Mouse (Mus musculus): ENCODE results near the gene Gm11492.

Gm11492 gene

DNA sequence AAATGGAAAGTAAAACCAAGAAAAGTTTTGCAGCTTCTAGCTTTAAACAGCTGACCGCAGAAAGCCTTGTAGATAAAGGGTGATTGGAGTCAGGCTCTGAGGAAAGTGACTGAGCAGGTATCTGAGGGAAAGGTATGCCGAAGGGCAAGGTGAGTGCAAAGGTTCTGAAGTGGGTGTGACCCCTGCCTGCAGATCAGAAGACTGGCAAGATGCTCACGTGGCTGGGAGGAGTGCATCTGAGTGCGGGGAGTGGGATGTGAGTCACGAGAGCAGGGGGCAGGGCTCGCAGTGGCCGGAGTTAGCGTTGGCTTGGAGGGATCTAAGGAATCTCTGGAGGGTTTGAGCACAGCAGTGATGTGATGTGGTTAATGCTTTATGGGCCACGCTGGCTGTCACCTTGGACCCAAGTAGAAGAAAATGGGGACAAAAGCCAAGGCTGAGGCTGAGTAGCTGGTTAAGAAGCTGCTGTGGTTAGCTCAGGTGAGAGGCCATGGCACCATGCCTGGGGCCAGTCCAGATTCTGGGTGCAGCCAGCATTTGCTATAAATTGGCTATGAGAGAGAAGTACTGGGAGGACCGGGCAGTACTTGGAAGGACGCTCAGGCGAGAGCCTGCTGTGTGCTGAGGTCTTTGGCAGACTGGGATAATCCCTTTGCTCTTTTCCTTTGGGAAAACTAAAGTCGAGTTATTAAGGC is 33.1 kb downstream of the Gm11492 start:
- in situ Hi-C loops (cut with MseI, MboI), result no loop called here

DNA sequence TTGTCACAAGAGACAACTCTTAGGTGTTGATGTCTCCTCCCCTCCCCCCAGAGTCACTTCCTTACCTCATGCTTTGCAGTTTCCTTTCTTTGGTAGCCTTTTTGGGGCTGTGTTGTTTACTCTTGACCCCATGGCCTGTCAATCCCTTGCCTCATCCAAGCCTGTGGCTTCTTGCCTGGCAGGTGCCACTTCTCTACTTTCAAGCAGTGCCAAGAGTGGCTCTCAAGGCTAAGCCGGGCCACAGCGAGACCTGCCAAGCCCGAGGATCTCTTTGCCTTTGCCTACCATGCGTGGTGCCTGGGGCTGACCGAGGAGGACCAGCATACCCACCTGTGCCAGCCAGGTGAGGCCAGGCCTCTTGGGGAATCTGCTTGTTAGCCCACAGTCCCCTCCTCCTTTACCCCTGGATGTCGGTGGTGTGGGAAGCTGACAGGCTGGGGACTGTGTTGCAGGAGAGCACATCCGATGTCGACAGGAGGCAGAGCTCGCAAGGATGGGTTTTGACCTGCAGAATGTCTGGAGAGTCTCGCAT is 33.9 kb downstream of the Gm11492 start:
- in situ Hi-C loops (cut with MseI, MboI), result no loop called here

DNA sequence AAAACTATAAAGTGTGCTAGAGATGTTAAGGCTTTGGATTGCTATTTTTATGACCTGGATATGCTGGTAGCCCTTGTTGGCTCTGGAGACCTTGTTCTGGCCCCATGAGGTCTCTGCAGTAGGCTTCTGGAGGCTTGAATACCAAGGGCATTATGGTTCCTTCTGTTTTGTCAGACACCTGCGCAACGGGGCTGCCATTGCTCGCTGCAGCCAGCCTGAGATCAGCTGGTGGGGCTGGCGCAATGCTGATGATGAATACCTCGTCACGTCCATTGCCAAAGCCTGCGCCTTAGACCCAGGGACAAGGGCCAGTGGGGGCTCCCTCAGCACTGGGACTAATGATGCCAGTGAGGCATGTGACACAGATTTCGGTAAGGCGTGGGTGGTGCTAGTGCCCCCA is 35.8 kb downstream of the Gm11492 start:
- in situ Hi-C loops (cut with MseI, MboI), result no loop called here

DNA sequence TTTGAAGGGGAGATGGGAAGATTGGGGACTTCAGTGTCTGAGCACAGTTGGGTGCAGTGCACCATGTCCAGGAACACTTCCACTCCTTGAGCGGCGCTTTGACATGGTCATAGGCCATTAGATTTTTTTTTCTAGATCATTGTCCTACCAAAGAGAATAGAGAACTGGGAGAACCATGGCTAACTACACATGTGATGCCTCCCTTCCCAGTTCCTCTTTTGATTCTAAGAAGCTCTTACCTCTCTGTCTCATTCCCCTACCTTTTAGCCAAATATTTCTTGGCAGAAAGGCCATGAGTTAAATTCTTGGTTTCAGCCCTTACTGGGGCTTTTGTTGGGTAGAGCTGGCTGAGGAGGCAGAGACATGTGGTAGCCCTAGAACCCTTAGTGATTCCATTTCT is 37.1 kb downstream of the Gm11492 start:
- in situ Hi-C loops (cut with MseI, MboI), result no loop called here

DNA sequence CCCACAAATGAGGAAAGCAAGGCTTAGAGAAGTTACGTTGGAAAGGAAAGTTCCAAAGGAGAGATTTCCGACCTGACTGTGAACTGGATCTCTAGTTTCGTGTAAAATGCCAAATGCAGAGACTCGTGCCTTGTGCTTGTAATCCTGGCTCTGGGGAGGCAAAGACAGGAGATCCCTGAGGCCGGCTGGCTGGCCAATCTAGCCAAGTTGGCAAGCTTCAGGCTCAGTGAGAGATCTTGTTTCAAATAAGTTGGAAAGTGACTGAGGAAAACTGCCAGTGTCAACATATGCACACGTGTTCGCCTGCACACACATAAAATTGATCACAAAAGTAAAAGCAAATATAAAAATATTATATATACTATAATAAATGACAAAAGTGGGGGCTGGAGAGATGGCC is 42.8 kb downstream of the Gm11492 start:
- in situ Hi-C loops (cut with MseI, MboI), result no loop called here

DNA sequence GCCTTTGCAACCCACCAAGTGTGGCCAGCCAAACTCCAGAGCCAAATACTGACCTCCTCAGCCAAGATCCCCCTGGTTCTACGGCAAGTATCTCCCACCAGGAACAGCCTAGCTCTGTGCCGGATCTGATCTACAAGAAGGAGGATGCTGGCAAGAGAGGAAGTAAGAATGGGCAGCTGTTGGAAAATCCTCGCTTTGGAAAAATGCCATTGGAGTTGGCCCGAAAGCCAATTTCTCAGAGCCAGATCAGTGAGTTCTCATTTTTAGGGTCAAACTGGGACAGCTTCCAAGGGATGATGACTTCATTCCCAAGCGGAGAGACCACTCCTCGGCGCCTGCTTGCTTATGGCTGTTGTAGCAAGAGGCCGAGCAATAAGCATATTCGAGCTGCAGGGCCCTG is 45.1 kb downstream of the Gm11492 start:
- in situ Hi-C loops (cut with MseI, MboI), result no loop called here

DNA sequence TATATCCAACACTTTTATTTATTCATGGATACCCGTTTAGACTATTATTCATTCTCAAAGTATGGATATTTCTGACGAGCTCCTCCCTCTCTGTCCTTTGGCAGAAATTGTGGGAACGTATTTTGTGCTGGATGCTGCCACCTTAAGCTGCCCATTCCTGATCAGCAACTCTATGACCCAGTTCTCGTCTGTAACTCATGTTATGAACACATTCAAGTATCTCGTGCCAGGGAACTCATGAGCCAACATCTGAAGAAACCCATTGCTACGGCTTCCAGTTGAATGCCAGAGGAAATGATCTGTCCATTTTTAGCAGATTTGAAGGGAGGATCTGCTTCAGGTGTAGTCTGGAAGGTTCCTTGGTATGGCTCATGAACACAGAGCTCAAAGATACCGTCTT is 47.5 kb downstream of the Gm11492 start:
- in situ Hi-C loops (cut with MseI, MboI), result no loop called here

DNA sequence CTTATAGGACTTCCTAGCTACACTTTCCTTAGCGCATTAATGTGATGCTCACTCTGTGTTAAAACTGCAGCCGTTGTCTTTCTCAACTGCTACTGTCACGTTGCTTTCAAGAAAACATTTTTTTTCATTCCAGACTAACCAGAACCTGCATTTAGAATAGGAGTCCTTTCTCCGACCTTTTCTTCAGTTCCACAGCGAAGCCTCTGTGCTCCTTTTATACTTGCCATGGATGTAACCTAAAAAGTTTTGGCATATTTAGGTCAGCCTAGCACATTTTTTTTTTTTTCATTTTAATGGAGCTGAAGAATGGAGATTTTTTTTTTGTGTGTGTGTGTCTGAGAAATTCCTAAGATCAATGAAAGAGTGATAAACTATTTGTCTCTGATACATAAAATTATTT is 49.1 kb downstream of the Gm11492 start:
- in situ Hi-C loops (cut with MseI, MboI), result no loop called here

DNA sequence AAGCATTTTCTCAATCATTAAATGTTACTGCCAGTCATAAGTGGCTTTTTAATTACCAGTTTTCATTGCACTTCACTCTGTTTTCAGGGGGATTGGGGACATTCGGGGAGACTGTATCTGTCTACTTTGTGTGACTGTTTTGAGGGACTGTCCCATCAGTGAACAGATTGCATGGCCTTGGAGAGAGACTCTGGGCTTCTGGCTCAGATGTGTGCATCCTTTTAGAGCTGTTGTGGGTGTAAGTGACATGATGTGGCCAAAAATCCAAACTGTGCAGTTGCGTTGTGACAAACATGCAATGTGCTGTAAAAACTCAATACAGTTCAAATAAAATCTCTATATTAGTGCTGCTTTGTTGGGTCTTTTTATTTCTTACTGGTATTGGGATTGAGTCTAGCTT is 49.5 kb downstream of the Gm11492 start:
- in situ Hi-C loops (cut with MseI, MboI), result no loop called here

DNA sequence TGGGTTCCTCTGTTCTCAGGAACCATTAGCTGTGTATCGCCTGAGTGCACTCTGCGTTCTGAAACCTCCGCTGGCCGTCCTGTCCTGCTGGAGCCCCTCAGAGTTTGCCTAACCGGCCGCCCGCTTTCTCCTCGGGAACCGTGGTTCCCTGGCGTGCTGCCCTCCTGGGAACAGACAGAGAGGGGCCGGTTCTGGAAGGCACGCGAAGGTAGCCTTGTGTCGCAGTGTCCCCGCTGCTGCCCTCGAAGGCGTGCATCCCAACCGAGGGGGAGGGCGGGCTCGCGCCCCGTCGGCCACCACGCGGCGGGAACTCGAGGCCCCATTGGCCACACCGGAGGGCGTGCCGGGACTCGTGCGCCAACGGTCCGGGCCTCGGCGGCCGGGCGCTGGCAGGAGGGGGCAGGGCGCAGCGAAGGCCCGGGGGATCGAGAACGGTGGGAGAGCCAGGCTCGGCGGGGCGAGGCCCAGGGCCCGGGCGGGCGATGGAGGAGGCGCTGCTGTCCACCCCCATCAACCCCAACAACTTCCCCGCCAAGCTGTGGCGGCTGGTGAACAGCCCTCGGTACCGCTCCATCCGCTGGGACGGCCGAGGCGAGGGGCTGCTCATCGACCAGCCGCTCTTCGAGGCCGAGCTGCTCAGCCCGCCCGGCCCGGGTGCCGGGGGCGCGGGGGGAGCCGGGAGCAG is 50.5 kb downstream of the Gm11492 start, which contains the start of gene Hsf5:
Gene Hsf5 (plus strand): TSS at position 375 of the 685 bp plus-strand sequence.
- in situ Hi-C loops (cut with MseI, MboI), result no loop called here

DNA sequence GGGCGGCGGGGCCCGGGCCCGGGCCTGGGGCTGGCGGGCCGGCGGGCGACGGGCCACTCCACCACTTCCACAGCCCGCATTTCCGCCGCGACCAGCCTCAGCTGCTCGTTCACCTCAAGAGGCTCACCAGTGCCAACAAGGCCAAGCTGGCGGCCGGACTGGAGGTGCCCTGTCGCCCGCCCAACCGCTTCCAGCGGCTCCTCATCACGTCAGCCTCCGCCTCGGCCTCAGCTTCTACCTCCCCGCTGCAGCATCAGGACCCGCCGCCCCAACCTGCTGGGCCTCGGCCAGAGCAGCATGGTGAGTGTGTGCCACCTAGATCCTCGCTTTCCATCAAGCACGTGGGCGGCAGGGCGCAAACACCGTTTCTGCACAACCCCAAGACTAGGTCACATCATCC is 51.2 kb downstream of the Gm11492 start:
- in situ Hi-C loops (cut with MseI, MboI), result no loop called here

All from mouse trophoblast stem cell (cell line).